In genomic region chr10:14085882-14086515, GRCm38 (mm10) we compare ENCODE assay signal across 9 mouse cellular contexts.
DNase-seq lines count a peak whose midpoint lies in the region; ATAC-seq and TF ChIP-seq lines count a peak whose summit lies in the region.
"Had no signal": no experiment of that assay in that cellular context is flagged by ENCODE, and none has a peak within 500 bp of the region (broad histone marks: within the 10 kb centered on the region; RNA-seq: fewer than 3 reads in every experiment).

No protein-coding gene starts in this region.

- DNase-seq in left cerebral cortex, adult 2 months (ENCODE audit: extremely low spot score in 1 of 2, low spot score in 2 of 2) = no peak
- no peak for DNase-seq in left cerebral cortex, adult 18-20 months (ENCODE audit: low spot score in 2 of 2)
- DNase-seq in heart, postnatal 0 days (ENCODE audit: low spot score) = peak; percentile 24
- DNase-seq in thymus, postnatal 10 days (ENCODE audit: low spot score in 2 of 2) = peak; percentile 63 to 75
- no peak for DNase-seq in left cerebral cortex, postnatal 4 days
- DNase-seq in gastrocnemius, postnatal 25 days = no peak
- no peak for DNase-seq in left cerebral cortex, postnatal 10 days (ENCODE audit: extremely low spot score in 1 of 2, low spot score in 2 of 2)

- no peaks in the 10 kb centered on the region for H3K9me3 ChIP-seq in heart, postnatal 0 days (replicated peaks; ENCODE audit: control insufficient read depth, low read length)
- H3K9me3 ChIP-seq in lung, embryonic 16.5 days (ENCODE audit: control insufficient read depth, low read length) = no peaks in the 10 kb centered on the region
- H3K9me3 ChIP-seq: neural tube, embryonic 13.5 days had no signal

- no peaks in the 10 kb centered on the region for H3K36me3 ChIP-seq in heart, postnatal 0 days (replicated peaks; ENCODE audit: control insufficient read depth, insufficient read depth, low read length)
- H3K36me3 ChIP-seq in lung, embryonic 16.5 days (ENCODE audit: control insufficient read depth, insufficient read depth, low read length) = no peaks in the 10 kb centered on the region
- H3K36me3 ChIP-seq: neural tube, embryonic 13.5 days had no signal

- H3K27me3 ChIP-seq in heart, postnatal 0 days (ENCODE audit: control insufficient read depth, insufficient read depth, low read length) = no peaks in the 10 kb centered on the region
- no peaks in the 10 kb centered on the region for H3K27me3 ChIP-seq in lung, embryonic 16.5 days (ENCODE audit: control insufficient read depth, insufficient read depth, low read depth, low read length)
- H3K27me3 ChIP-seq: neural tube, embryonic 13.5 days had no signal

- ATAC-seq in heart, postnatal 0 days (ENCODE audit: insufficient read depth, low read depth) = peak; percentile 5; the same call in 1 of the 2 replicates
- peak; percentile 74 for ATAC-seq in lung, embryonic 16.5 days (ENCODE audit: low read depth)

- peak overlapping the region; percentile 36 for H3K27ac ChIP-seq in left cerebral cortex, adult 2 months
- peak overlapping the region; percentile 84 for H3K27ac ChIP-seq in heart, postnatal 0 days (ENCODE audit: low read depth)
- peak overlapping the region; percentile 78 for H3K27ac ChIP-seq in lung, embryonic 16.5 days (ENCODE audit: low read length)
- H3K27ac ChIP-seq: neural tube, embryonic 13.5 days had no signal

- no peaks in the 10 kb centered on the region for H3K4me1 ChIP-seq in heart, postnatal 0 days (ENCODE audit: control insufficient read depth, insufficient read depth)
- peaks cover 6% of the 10 kb centered on the region for H3K4me1 ChIP-seq in lung, embryonic 16.5 days (replicated peaks; ENCODE audit: control insufficient read depth, insufficient read depth, low read length)

- intact Hi-C loops in left cerebral cortex, adult 2 months (cut with DNase I) = no loop called here
- intact Hi-C loops in left cerebral cortex, postnatal 4 days (cut with DNase I) = loop anchor here (10.0 kb wide), 1 partner anchor 521 kb away; no protein-coding TSS in a partner anchor
- intact Hi-C loops in left cerebral cortex, postnatal 10 days (cut with DNase I) = no loop called here

- peak overlapping the region; percentile 49 for H3K4me2 ChIP-seq in heart, postnatal 0 days (ENCODE audit: low read depth, low read length)
- H3K4me2 ChIP-seq in lung, embryonic 16.5 days (ENCODE audit: low read depth, low read length) = peak overlapping the region; percentile 47
- H3K4me2 ChIP-seq: neural tube, embryonic 13.5 days had no signal

- TF ChIP-seq CTCF in left cerebral cortex, adult 2 months (IDR thresholded peaks at IDR 0.05) = no peak
- no peak for TF ChIP-seq CTCF in heart, postnatal 0 days (IDR thresholded peaks at IDR 0.05; ENCODE audit: low read depth)

- peak overlapping the region; percentile 22 for H3K4me3 ChIP-seq in left cerebral cortex, adult 2 months
- peak overlapping the region; percentile 37 for H3K4me3 ChIP-seq in heart, postnatal 0 days (ENCODE audit: low read depth, low read length)
- H3K4me3 ChIP-seq in lung, embryonic 16.5 days (ENCODE audit: low read length) = peak overlapping the region; percentile 36
- H3K4me3 ChIP-seq: neural tube, embryonic 13.5 days had no signal

- H3K9ac ChIP-seq in heart, postnatal 0 days (replicated peaks; ENCODE audit: low read depth, low read length) = peak overlapping the region; percentile 15; the same call in 1 of the 2 replicates
- peak overlapping the region; percentile 48 for H3K9ac ChIP-seq in lung, embryonic 16.5 days (ENCODE audit: low read length)
- H3K9ac ChIP-seq: neural tube, embryonic 13.5 days had no signal

- no peak for TF ChIP-seq EP300 in heart, postnatal 0 days (IDR thresholded peaks at IDR 0.05; ENCODE audit: low read depth)

- WGBS in heart, postnatal 0 days = 55% methylated on average over 10 of the region's 10 CpGs
- WGBS in lung, embryonic 16.5 days = 30% methylated on average over 10 of the region's 10 CpGs

Comparison
In these comparisons a context has a peak if more than half of its experiments do, and no peak if none do; other contexts are left out.
1. DNase-seq: peak in heart, postnatal 0 days (single experiment) and thymus, postnatal 10 days (2 of 2); none in left cerebral cortex, adult 2 months (0 of 2), left cerebral cortex, adult 18-20 months (0 of 2), left cerebral cortex, postnatal 4 days (single experiment), gastrocnemius, postnatal 25 days (single experiment) and left cerebral cortex, postnatal 10 days (0 of 2).
2. Peak in every context shown above with its lines, with median percentiles within 50 percentile points of each other: H3K27ac ChIP-seq and H3K4me3 ChIP-seq.